Mouse (Mus musculus) testis, adult 10 weeks (tissue): ENCODE measurements around the gene Rab32. TPM values are rescaled to one million over a fixed set of nuclear protein-coding genes. Genes with fewer than 3 reads are reported as not detected.

ENCODE experiments used
- polyA plus RNA-seq: library from polyadenylated mRNA; stranded (reverse); fragments of 350-450 nt; fragmentation: Illumina TruSeq; extraction: RNeasy Lipid Tissue Mini Kit (QIAGEN cat#74804); gene quantifications from one replicate; pipeline ENCODE4 v1.2.3, GENCODE M21; 2014; ENCODE audit warnings: low read depth, low replicate concordance

Gene Rab32
- 1.4 TPM for polyA plus RNA-seq

GRCm38 (mm10) chr10:10557570-10558336 lies at the start of gene Rab32:
TSS of gene Rab32 (minus strand) at chr10:10558265.

Other genes with a start within 250 kb of the Rab32 start
- 68.6 TPM for gene Adgb, start 85.9 kb downstream of the Rab32 start, polyA plus RNA-seq
- not detected for gene Gm10944, start 123.1 kb upstream of the Rab32 start, polyA plus RNA-seq